Comparison of ENCODE assay signal across 8 mouse cellular contexts in the genomic region with DNA sequence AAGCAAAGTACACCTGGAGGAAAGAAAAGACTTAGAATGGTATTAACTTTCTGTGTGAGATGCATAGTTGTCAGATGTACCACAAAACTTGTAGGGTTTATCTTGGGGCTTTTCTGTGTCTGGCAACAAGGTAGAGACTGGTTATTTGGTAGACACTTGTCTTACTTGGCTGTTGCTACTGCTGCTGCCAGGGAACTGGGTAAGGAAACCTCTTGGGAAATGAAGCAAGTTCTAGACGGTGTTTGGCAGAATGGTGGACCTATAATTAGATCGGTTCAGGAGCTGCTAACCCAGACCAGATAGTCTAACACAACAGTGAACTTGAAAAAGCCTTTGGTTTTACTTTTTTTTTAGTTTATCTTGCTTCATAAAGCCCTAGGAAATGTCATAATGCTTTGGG. TPM values are rescaled to one million over a fixed set of nuclear protein-coding genes. Genes with fewer than 3 reads are reported as not detected.
A peak's percentile ranks its signal among the peaks of the same experiment; 100 is the strongest.
DNase-seq lines count a peak whose midpoint lies in the region; ATAC-seq and TF ChIP-seq lines count a peak whose summit lies in the region.

No protein-coding gene starts in this region.

- H3K4me2 ChIP-seq in forebrain, embryonic 13.5 days, result peak overlapping the region; percentile 95
- peak overlapping the region; percentile 90 for H3K4me2 ChIP-seq in limb, embryonic 12.5 days
- peak overlapping the region; percentile 57 for H3K4me2 ChIP-seq in stomach, embryonic 14.5 days (replicated peaks; ENCODE audit: low read depth, low read length)

- TF ChIP-seq POLR2A in liver, adult 2 months (IDR thresholded peaks at IDR 0.05; ENCODE audit: extremely low read depth, insufficient read depth, low read length), result no peak

- peaks cover 35% of the 10 kb centered on the region for H3K4me1 ChIP-seq in liver, adult 2 months (ENCODE audit: control insufficient read depth, insufficient read depth, low read length)
- H3K4me1 ChIP-seq in forebrain, embryonic 13.5 days, result peaks cover 27% of the 10 kb centered on the region
- H3K4me1 ChIP-seq in limb, embryonic 12.5 days (replicated peaks), result peaks cover 17% of the 10 kb centered on the region
- H3K4me1 ChIP-seq in stomach, embryonic 14.5 days (ENCODE audit: control insufficient read depth, insufficient read depth, low read length), result peaks cover 14% of the 10 kb centered on the region

- no peaks in the 10 kb centered on the region for H3K27me3 ChIP-seq in liver, adult 2 months (ENCODE audit: control insufficient read depth, insufficient read depth, low read length)
- H3K27me3 ChIP-seq in forebrain, embryonic 13.5 days, result no peaks in the 10 kb centered on the region
- no peaks in the 10 kb centered on the region for H3K27me3 ChIP-seq in limb, embryonic 12.5 days
- no peaks in the 10 kb centered on the region for H3K27me3 ChIP-seq in stomach, embryonic 14.5 days (ENCODE audit: control insufficient read depth, insufficient read depth, low read length)

- peaks cover 23% of the 10 kb centered on the region; the same call in 1 of the 2 replicates for H3K79me2 ChIP-seq in liver, adult 2 months (ENCODE audit: control insufficient read depth, insufficient read depth, low read length)

- 6% methylated on average over 2 of the region's 2 CpGs for WGBS in liver, adult 2 months
- 85% methylated on average over 2 of the region's 2 CpGs for WGBS in forebrain, embryonic 13.5 days
- WGBS in limb, embryonic 12.5 days, result 76% methylated on average over 2 of the region's 2 CpGs
- 82% methylated on average over 2 of the region's 2 CpGs for WGBS in stomach, embryonic 14.5 days

- DNase-seq in liver, adult 2 months (ENCODE audit: extremely low read depth, low read depth, low spot score), result peak; percentile 63
- DNase-seq in liver, result no peak
- DNase-seq in lung, postnatal 25 days (ENCODE audit: low spot score), result no peak
- no peak for DNase-seq in adrenal gland, adult 2 months
- no peak for DNase-seq in cerebellum, adult 11-12 months

- peak overlapping the region; percentile 98 for H3K27ac ChIP-seq in liver, adult 2 months (replicated peaks; ENCODE audit: insufficient read depth, low read depth, low read length)
- H3K27ac ChIP-seq in forebrain, embryonic 13.5 days, result no peak overlapping the region
- H3K27ac ChIP-seq in limb, embryonic 12.5 days, result no peak overlapping the region
- H3K27ac ChIP-seq in stomach, embryonic 14.5 days (ENCODE audit: low read length), result no peak overlapping the region

- no peak for TF ChIP-seq CTCF in liver, adult 2 months (IDR thresholded peaks at IDR 0.05; ENCODE audit: low read depth, low read length)

- no peak for ATAC-seq in forebrain, embryonic 13.5 days
- ATAC-seq in limb, embryonic 12.5 days (ENCODE audit: insufficient number of reproducible peaks, insufficient read depth, low FRiP score, low TSS enrichment, low read depth), result no peak
- ATAC-seq in stomach, embryonic 14.5 days (ENCODE audit: insufficient number of reproducible peaks, insufficient read depth, low FRiP score, low read depth), result no peak

- peak overlapping the region; percentile 98 for H3K4me3 ChIP-seq in liver, adult 2 months (ENCODE audit: insufficient read depth, low read depth, low read length)
- H3K4me3 ChIP-seq in forebrain, embryonic 13.5 days, result peak overlapping the region; percentile 96
- peak overlapping the region; percentile 95 for H3K4me3 ChIP-seq in limb, embryonic 12.5 days (replicated peaks)
- H3K4me3 ChIP-seq in stomach, embryonic 14.5 days (ENCODE audit: low read depth, low read length), result peak overlapping the region; percentile 78; the same call in 1 of the 2 replicates

- H3K9ac ChIP-seq in liver, adult 2 months (ENCODE audit: low read depth, low read length), result peak overlapping the region; percentile 39
- H3K9ac ChIP-seq in forebrain, embryonic 13.5 days, result peak overlapping the region; percentile 97
- peak overlapping the region; percentile 27; the same call in 1 of the 2 replicates for H3K9ac ChIP-seq in limb, embryonic 12.5 days (replicated peaks)
- H3K9ac ChIP-seq in stomach, embryonic 14.5 days (replicated peaks; ENCODE audit: low read depth, low read length), result no peak overlapping the region

- H3K36me3 ChIP-seq in liver, adult 2 months (ENCODE audit: control insufficient read depth, insufficient read depth, low read length), result no peaks in the 10 kb centered on the region
- H3K36me3 ChIP-seq in forebrain, embryonic 13.5 days (ENCODE audit: poor library complexity, severe bottlenecking), result no peaks in the 10 kb centered on the region
- H3K36me3 ChIP-seq in limb, embryonic 12.5 days, result peaks cover 19% of the 10 kb centered on the region
- no peaks in the 10 kb centered on the region for H3K36me3 ChIP-seq in stomach, embryonic 14.5 days (ENCODE audit: control insufficient read depth, insufficient read depth, low read length)

- no peaks in the 10 kb centered on the region for H3K9me3 ChIP-seq in forebrain, embryonic 13.5 days (replicated peaks)
- no peaks in the 10 kb centered on the region for H3K9me3 ChIP-seq in limb, embryonic 12.5 days
- no peaks in the 10 kb centered on the region for H3K9me3 ChIP-seq in stomach, embryonic 14.5 days (ENCODE audit: control insufficient read depth, low read depth, low read length)

RNA-seq across cellular contexts. Expression of gene Cs, which starts 1.4 kb away (rescaled TPM):
- 57.1 and 60.1 TPM in 2 replicates for total RNA-seq in liver, adult 2 months (2014; rRNA removed)
- 99.6 and 115 TPM in 2 replicates for polyA plus RNA-seq in liver, adult 2 months (2012; rRNA removed)
- polyA plus RNA-seq in forebrain, embryonic 13.5 days (2015; fragmentation: Nextera tagmentation; extraction: Ambion mirVana), result 212 and 236 TPM in 2 replicates
- polyA plus RNA-seq in limb, embryonic 12.5 days (2016; fragmentation: Nextera tagmentation; extraction: Ambion mirVana), result 178 and 181 TPM in 2 replicates
- polyA plus RNA-seq in stomach, embryonic 14.5 days (2014; fragmentation: Nextera tagmentation; extraction: Ambion mirVana), result 211 and 214 TPM in 2 replicates
- total RNA-seq in adrenal gland, adult 2 months (2021), result 100 to 1,000 TPM; 391 to 444 TPM
- 315 and 332 TPM in 2 replicates for polyA plus RNA-seq in adrenal gland, adult 2 months (2012; rRNA removed)

RNA-seq across cellular contexts. Expression of gene Cnpy2, which starts 16.7 kb away (rescaled TPM):
- 89.5 and 107 TPM in 2 replicates for total RNA-seq in liver, adult 2 months (2014; rRNA removed)
- 69.0 and 72.0 TPM in 2 replicates for polyA plus RNA-seq in liver, adult 2 months (2012; rRNA removed)
- 230 and 237 TPM in 2 replicates for polyA plus RNA-seq in forebrain, embryonic 13.5 days (2015; fragmentation: Nextera tagmentation; extraction: Ambion mirVana)
- polyA plus RNA-seq in limb, embryonic 12.5 days (2016; fragmentation: Nextera tagmentation; extraction: Ambion mirVana), result 351 and 359 TPM in 2 replicates
- 328 and 342 TPM in 2 replicates for polyA plus RNA-seq in stomach, embryonic 14.5 days (2014; fragmentation: Nextera tagmentation; extraction: Ambion mirVana)
- total RNA-seq in adrenal gland, adult 2 months (2021), result 100 to 1,000 TPM; 180 to 204 TPM
- polyA plus RNA-seq in adrenal gland, adult 2 months (2012; rRNA removed), result 20.1 and 28.6 TPM in 2 replicates

RNA-seq across cellular contexts. Expression of gene Coq10a, which starts 29.8 kb away (rescaled TPM):
- total RNA-seq in liver, adult 2 months (2014; rRNA removed), result 19.9 and 20.7 TPM in 2 replicates
- polyA plus RNA-seq in liver, adult 2 months (2012; rRNA removed), result 57.9 and 65.7 TPM in 2 replicates
- polyA plus RNA-seq in forebrain, embryonic 13.5 days (2015; fragmentation: Nextera tagmentation; extraction: Ambion mirVana), result 16.4 and 22.8 TPM in 2 replicates
- 15.5 and 15.8 TPM in 2 replicates for polyA plus RNA-seq in limb, embryonic 12.5 days (2016; fragmentation: Nextera tagmentation; extraction: Ambion mirVana)
- 12.9 and 13.0 TPM in 2 replicates for polyA plus RNA-seq in stomach, embryonic 14.5 days (2014; fragmentation: Nextera tagmentation; extraction: Ambion mirVana)
- total RNA-seq in adrenal gland, adult 2 months (2021), result 10 to 100 TPM; 72.2 to 77.1 TPM
- polyA plus RNA-seq in adrenal gland, adult 2 months (2012; rRNA removed), result 44.2 and 116 TPM in 2 replicates

RNA-seq across cellular contexts. Expression of gene Pan2, which starts 35.8 kb away (rescaled TPM):
- 9.1 and 11.8 TPM in 2 replicates for total RNA-seq in liver, adult 2 months (2014; rRNA removed)
- 12.7 and 20.3 TPM in 2 replicates for polyA plus RNA-seq in liver, adult 2 months (2012; rRNA removed)
- polyA plus RNA-seq in forebrain, embryonic 13.5 days (2015; fragmentation: Nextera tagmentation; extraction: Ambion mirVana), result 32.0 and 35.0 TPM in 2 replicates
- 42.3 and 42.5 TPM in 2 replicates for polyA plus RNA-seq in limb, embryonic 12.5 days (2016; fragmentation: Nextera tagmentation; extraction: Ambion mirVana)
- polyA plus RNA-seq in stomach, embryonic 14.5 days (2014; fragmentation: Nextera tagmentation; extraction: Ambion mirVana), result 32.9 and 34.8 TPM in 2 replicates
- total RNA-seq in adrenal gland, adult 2 months (2021), result 10 to 100 TPM; 13.8 to 18.3 TPM
- polyA plus RNA-seq in adrenal gland, adult 2 months (2012; rRNA removed), result 17.2 and 20.4 TPM in 2 replicates

RNA-seq across cellular contexts. Expression of gene Ankrd52, which starts 38.0 kb away (rescaled TPM):
- 5.6 and 9.3 TPM in 2 replicates for total RNA-seq in liver, adult 2 months (2014; rRNA removed)
- polyA plus RNA-seq in liver, adult 2 months (2012; rRNA removed), result 11.8 and 14.8 TPM in 2 replicates
- polyA plus RNA-seq in forebrain, embryonic 13.5 days (2015; fragmentation: Nextera tagmentation; extraction: Ambion mirVana), result 12.0 and 14.6 TPM in 2 replicates
- polyA plus RNA-seq in limb, embryonic 12.5 days (2016; fragmentation: Nextera tagmentation; extraction: Ambion mirVana), result 13.5 and 14.8 TPM in 2 replicates
- 16.7 and 17.8 TPM in 2 replicates for polyA plus RNA-seq in stomach, embryonic 14.5 days (2014; fragmentation: Nextera tagmentation; extraction: Ambion mirVana)
- total RNA-seq in adrenal gland, adult 2 months (2021), result 10 to 100 TPM; 48.3 to 59.3 TPM
- 44.2 and 53.1 TPM in 2 replicates for polyA plus RNA-seq in adrenal gland, adult 2 months (2012; rRNA removed)
